17 mouse cellular contexts compared by ENCODE assay signal in the genomic region with DNA sequence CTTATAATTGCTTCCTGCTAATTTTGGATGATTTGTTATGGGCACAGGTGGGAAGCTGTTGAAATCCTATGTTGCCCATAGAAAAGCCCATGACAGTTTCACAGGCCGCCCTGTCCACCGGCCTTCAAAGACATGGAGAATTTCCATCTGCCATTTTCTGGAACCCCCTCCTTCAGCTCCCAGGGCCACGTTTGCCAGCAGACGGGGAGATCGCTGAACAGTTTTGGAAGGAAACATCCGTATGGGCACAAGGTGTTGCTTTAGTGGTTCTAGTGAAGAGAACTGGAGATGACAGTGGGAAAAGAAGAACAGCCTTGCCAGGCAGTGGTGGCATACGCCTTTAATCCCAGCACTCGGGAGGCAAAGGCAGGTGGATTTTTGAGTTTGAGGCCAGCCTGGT.
"Had no signal": no experiment of that assay in that cellular context is flagged by ENCODE, and none has a peak within 500 bp of the region (broad histone marks: within the 10 kb centered on the region; RNA-seq: fewer than 3 reads in every experiment).

No protein-coding gene starts in this region.

- H3K4me3 ChIP-seq: neural tube, embryonic 12.5 days; neural tube, embryonic 13.5 days; neural tube, embryonic 15.5 days; stomach, embryonic 15.5 days had no signal

- H3K36me3 ChIP-seq: neural tube, embryonic 12.5 days; neural tube, embryonic 13.5 days; neural tube, embryonic 15.5 days; stomach, embryonic 15.5 days had no signal

- H3K9me3 ChIP-seq: neural tube, embryonic 12.5 days; neural tube, embryonic 13.5 days; stomach, embryonic 15.5 days had no signal

- H3K27ac ChIP-seq: neural tube, embryonic 12.5 days; neural tube, embryonic 13.5 days; neural tube, embryonic 15.5 days; stomach, embryonic 15.5 days; stomach, postnatal 0 days had no signal

- H3K4me1 ChIP-seq: neural tube, embryonic 12.5 days; neural tube, embryonic 13.5 days; neural tube, embryonic 15.5 days; stomach, embryonic 15.5 days had no signal

- DNase-seq: retina, postnatal 1 day; right cerebral cortex, adult 18-20 months; right cerebral cortex, postnatal 14 days; right cerebral cortex, postnatal 25 days; right cerebral cortex, postnatal 4 days; spleen, adult 18-20 months; thymus, adult 18-20 months; thymus, adult 2 months; thymus, postnatal 14 days; thymus, postnatal 25 days; thymus, postnatal 36 days; thymus, postnatal 4 days had no signal

- H3K27me3 ChIP-seq: neural tube, embryonic 12.5 days; neural tube, embryonic 13.5 days; neural tube, embryonic 15.5 days; stomach, embryonic 15.5 days had no signal
